Mouse (Mus musculus) megakaryocyte-erythroid progenitor cell, adult 5-6 weeks (primary cell): ENCODE measurements around the gene Slc9a4. TPM values are rescaled to one million over a fixed set of nuclear protein-coding genes. Genes with fewer than 3 reads are reported as not detected.
"Not testable (repeated sequence)": the region's sequence is repeated elsewhere in the genome, so short reads cannot be mapped to it uniquely, and the experiment has no call there.

Experiments used
- ATAC-seq: replicated peaks from 2 replicates; pipeline ENCODE4 v1.8.0; 2016; ENCODE audit warnings: mild to moderate bottlenecking, inconsistent platforms; ENCODE audit not compliant: severe bottlenecking, poor library complexity, low FRiP score, low TSS enrichment
- total RNA-seq, 2 experiments: library from RNA; stranded (forward) in 1 of 2; stranded (reverse) in 1 of 2; fragments of 200-1000, 215-1000 nt in 1 of 2; fragments of >200 nt in 1 of 2; fragmentation: Nextera tagmentation in 1 of 2; gene quantifications; 2 replicates each; pipeline ENCODE4 v1.2.3; 2014 to 2017

The Slc9a4 gene
- total RNA-seq, 2 experiments from 2014 or later, result not detected

- no peak for ATAC-seq
Measured at GRCm38 (mm10) chr1:40634608-40635007, 54.7 kb downstream of the Slc9a4 start.

GRCm38 (mm10) chr1:40648234-40648633, 68.4 kb downstream of the Slc9a4 start:
- no peak for ATAC-seq

- ATAC-seq, result no peak
Measured at GRCm38 (mm10) chr1:40650803-40651497, 71.1 kb downstream of the Slc9a4 start.

GRCm38 (mm10) chr1:40657035-40657434, 77.2 kb downstream of the Slc9a4 start:
- ATAC-seq, result no peak

- ATAC-seq, result peak; percentile 65; the same call in 1 of the 2 replicates
Measured at GRCm38 (mm10) chr1:40657978-40658496, 78.2 kb downstream of the Slc9a4 start.

GRCm38 (mm10) chr1:40659017-40659416, 79.1 kb downstream of the Slc9a4 start:
- no peak for ATAC-seq

- no peak for ATAC-seq
Measured at GRCm38 (mm10) chr1:40659496-40659895, 79.6 kb downstream of the Slc9a4 start.

GRCm38 (mm10) chr1:40660838-40661237, 81.0 kb downstream of the Slc9a4 start:
- no peak for ATAC-seq

GRCm38 (mm10) chr1:40665401-40666370, 85.8 kb downstream of the Slc9a4 start:
- ATAC-seq, result no peak

- ATAC-seq, result not testable (repeated sequence)
Measured at GRCm38 (mm10) chr1:40667442-40667841, 87.6 kb downstream of the Slc9a4 start.

- no peak for ATAC-seq
Measured at GRCm38 (mm10) chr1:40670025-40670424, 90.1 kb downstream of the Slc9a4 start.

GRCm38 (mm10) chr1:40671490-40671889, 91.6 kb downstream of the Slc9a4 start:
- no peak for ATAC-seq

- ATAC-seq, result no peak
Measured at GRCm38 (mm10) chr1:40677306-40677705, 97.4 kb downstream of the Slc9a4 start.

Other genes starting within 250 kb of the Slc9a4 start
- gene Il1rl1, start 150.5 kb upstream of the Slc9a4 start, total RNA-seq (2014; fragmentation: Nextera tagmentation), result 45.0 and 48.7 TPM in 2 replicates
- gene Il1rl1, start 150.5 kb upstream of the Slc9a4 start, total RNA-seq (2017), result 92.0 and 97.4 TPM in 2 replicates
- 0.55 and 2.5 TPM in 2 replicates for gene Il18r1, start 114.5 kb upstream of the Slc9a4 start, total RNA-seq (2014; fragmentation: Nextera tagmentation)
- gene Il18r1, start 114.5 kb upstream of the Slc9a4 start, total RNA-seq (2017), result 1.9 and 6.2 TPM in 2 replicates
- gene Il18rap, start 64.7 kb upstream of the Slc9a4 start, total RNA-seq (2014; fragmentation: Nextera tagmentation), result 5.9 and 11.6 TPM in 2 replicates
- 3.4 and 10.0 TPM in 2 replicates for gene Il18rap, start 64.7 kb upstream of the Slc9a4 start, total RNA-seq (2017)
- gene Slc9a2, start 100.5 kb downstream of the Slc9a4 start, total RNA-seq (2014; fragmentation: Nextera tagmentation), result not detected in 2 replicates
- 0.47 and 0.57 TPM in 2 replicates for gene Slc9a2, start 100.5 kb downstream of the Slc9a4 start, total RNA-seq (2017)
- 1.8 and 2.1 TPM in 2 replicates for gene Mfsd9, start 210.6 kb downstream of the Slc9a4 start, total RNA-seq (2014; fragmentation: Nextera tagmentation)
- 1.7 and 4.7 TPM in 2 replicates for gene Mfsd9, start 210.6 kb downstream of the Slc9a4 start, total RNA-seq (2017)
- not detected in 2 replicates for gene Tmem182, start 225.5 kb downstream of the Slc9a4 start, total RNA-seq (2014; fragmentation: Nextera tagmentation)
- not detected in 2 replicates for gene Tmem182, start 225.5 kb downstream of the Slc9a4 start, total RNA-seq (2017)